Mouse (Mus musculus) C2C12 (cell line): ENCODE measurements around the gene Plekha5.

Experiments used
- CEBPB ChIP-seq: IDR thresholded peaks from one replicate; pipeline ENCODE4 v1.6.1; 2011; ENCODE audit warnings: low read depth, mild to moderate bottlenecking, control low read depth, moderate library complexity
- CTCF ChIP-seq: IDR thresholded peaks from one replicate; pipeline ENCODE4 v1.5.1; 2011; ENCODE audit not compliant: control insufficient read depth, insufficient read depth, insufficient read length
- MAX ChIP-seq: IDR thresholded peaks from one replicate; pipeline ENCODE4 v1.6.1; 2011; ENCODE audit warnings: mild to moderate bottlenecking, control low read depth
- MYOD1 ChIP-seq: IDR thresholded peaks from one replicate; pipeline ENCODE4 v1.6.1; 2011; ENCODE audit warnings: low read depth; ENCODE audit not compliant: control insufficient read depth, insufficient read length
- USF1 ChIP-seq: IDR thresholded peaks from one replicate; pipeline ENCODE4 v1.6.1; 2011; ENCODE audit warnings: low read depth, mild to moderate bottlenecking, control low read depth, moderate library complexity

- TF ChIP-seq CTCF (no peak), USF1 (no peak), MYOD1 (no peak), MAX (no peak), CEBPB (no peak)
Observed at GRCm38 (mm10) chr6:140645931-140646330, 222.1 kb downstream of the Plekha5 start.
